Mouse (Mus musculus) lung, embryonic 14.5 days (tissue): ENCODE measurements around the gene Tmem104. TPM values are rescaled to one million over a fixed set of nuclear protein-coding genes. Genes with fewer than 3 reads are reported as not detected.

Experiments used
- ATAC-seq: fragments of 200-750 bp; cut with Nextera tagmentation; 2 replicates; pipeline ENCODE4 v1.8.0; 2017; ENCODE audit warnings: mild to moderate bottlenecking, moderate TSS enrichment, moderate library complexity; ENCODE audit not compliant: insufficient read depth
- DNase-seq: peaks from one replicate; pipeline ENCODE4 v3.0.0-alpha.2; 2015
- H3K27ac ChIP-seq: fragments of 300-500 bp; sonication (generic); 2 replicates; pipeline ENCODE4 v1.5.1; 2014; ENCODE audit warnings: low read depth, mild to moderate bottlenecking, moderate library complexity
- H3K27me3 ChIP-seq: fragments of 300-500 bp; sonication (generic); 2 replicates; pipeline ENCODE4 v1.6.1; 2014; ENCODE audit warnings: low read length, control low read depth; ENCODE audit not compliant: insufficient read depth
- H3K36me3 ChIP-seq: fragments of 300-500 bp; sonication (generic); 2 replicates; pipeline ENCODE4 v1.6.1; 2014; ENCODE audit warnings: control low read depth; ENCODE audit not compliant: insufficient read depth
- H3K4me1 ChIP-seq: fragments of 300-500 bp; sonication (generic); 2 replicates; pipeline ENCODE4 v1.6.1; 2014; ENCODE audit warnings: antibody characterized with exemption, control low read depth; ENCODE audit not compliant: insufficient read depth
- H3K4me2 ChIP-seq: fragments of 300-500 bp; sonication (generic); 2 replicates; pipeline ENCODE4 v1.6.1; 2014; ENCODE audit warnings: mild to moderate bottlenecking
- H3K4me3 ChIP-seq: fragments of 300-500 bp; sonication (generic); 2 replicates; pipeline ENCODE4 v1.5.1; 2014; ENCODE audit warnings: low read depth, low read length
- H3K9ac ChIP-seq: fragments of 300-500 bp; sonication (generic); 2 replicates; pipeline ENCODE4 v1.6.1; 2014
- H3K9me3 ChIP-seq: fragments of 300-500 bp; sonication (generic); 2 replicates; pipeline ENCODE4 v1.6.1; 2016; ENCODE audit warnings: low read depth, low read length, control low read depth
- CTCF ChIP-seq: IDR thresholded peaks from 2 replicates; pipeline ENCODE4 v1.5.1; 2016; ENCODE audit warnings: antibody characterized with exemption, low read depth
- WGBS: fragments of 180-500 bp; shearing (Covaris S2); extraction: QIAGEN DNeasy Blood & Tissue Kit; methylation state at CpG from one replicate; pipeline ENCODE4 v1.1.7; 2014; 5-methylcytosine and 5-hydroxymethylcytosine counted together
- polyA plus RNA-seq: library from polyadenylated mRNA; unstranded; fragments of >200 nt; fragmentation: Nextera tagmentation; extraction: Ambion mirVana; gene quantifications from 2 replicates; pipeline ENCODE4 v1.2.1, GENCODE M21; 2014

Tmem104 gene
- polyA plus RNA-seq, 1 experiment from 2014 or later, result 14.3 TPM

DNA sequence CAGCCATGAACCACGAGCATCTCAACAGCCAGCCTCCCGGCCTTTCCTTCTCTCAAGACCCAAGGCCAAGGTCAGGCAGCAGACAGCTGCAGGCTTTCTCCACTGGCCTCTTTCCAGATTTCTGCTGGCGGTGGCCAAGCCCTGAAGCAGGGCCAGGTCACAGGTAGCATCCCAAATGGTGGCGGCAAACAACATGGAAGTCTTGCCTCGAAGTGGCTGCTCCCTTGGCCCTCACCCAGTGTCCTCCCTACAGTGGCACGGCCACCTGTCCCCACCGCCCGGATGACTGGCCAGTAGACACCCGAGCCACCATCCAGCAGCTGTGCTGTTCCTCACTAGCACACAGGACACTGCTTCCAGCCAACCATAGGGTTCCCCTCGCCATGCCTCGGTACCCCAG, 54.1 kb downstream of the Tmem104 start:
- no peak for DNase-seq
- 82% methylated on average over 11 of the region's 11 CpGs for WGBS
- ATAC-seq, result no peak
- H3K9ac ChIP-seq, result no peak overlapping the region
- no peak overlapping the region for H3K4me3 ChIP-seq
- H3K4me1 ChIP-seq, result no peaks in the 10 kb centered on the region
- no peak for TF ChIP-seq CTCF
- H3K27me3 ChIP-seq, result peaks cover 4% of the 10 kb centered on the region; the same call in 1 of the 2 replicates
- no peak overlapping the region for H3K4me2 ChIP-seq
- no peak overlapping the region for H3K27ac ChIP-seq
- H3K36me3 ChIP-seq, result 0 out of 2 replicates have a peak, but pooled peaks cover 2% of the 10 kb centered on the region
- H3K9me3 ChIP-seq, result no peaks in the 10 kb centered on the region

- Histone ChIP-seq H3K4me2 (no peak overlapping the region), H3K36me3 (0 out of 2 replicates have a peak, but pooled peaks cover 2% of the 10 kb centered on the region), H3K4me3 (no peak overlapping the region), H3K27me3 (peaks cover 18% of the 10 kb centered on the region), H3K9ac (no peak overlapping the region), H3K27ac (no peak overlapping the region), H3K9me3 (no peaks in the 10 kb centered on the region), H3K4me1 (no peaks in the 10 kb centered on the region)
- no peak for DNase-seq
- TF ChIP-seq CTCF, result no peak
- ATAC-seq, result no peak
- WGBS, result 56% methylated on average over 3 of the region's 3 CpGs
These were observed 55.5 kb downstream of the Tmem104 start for GRCm38 (mm10) chr11:115242746-115243145.

DNA sequence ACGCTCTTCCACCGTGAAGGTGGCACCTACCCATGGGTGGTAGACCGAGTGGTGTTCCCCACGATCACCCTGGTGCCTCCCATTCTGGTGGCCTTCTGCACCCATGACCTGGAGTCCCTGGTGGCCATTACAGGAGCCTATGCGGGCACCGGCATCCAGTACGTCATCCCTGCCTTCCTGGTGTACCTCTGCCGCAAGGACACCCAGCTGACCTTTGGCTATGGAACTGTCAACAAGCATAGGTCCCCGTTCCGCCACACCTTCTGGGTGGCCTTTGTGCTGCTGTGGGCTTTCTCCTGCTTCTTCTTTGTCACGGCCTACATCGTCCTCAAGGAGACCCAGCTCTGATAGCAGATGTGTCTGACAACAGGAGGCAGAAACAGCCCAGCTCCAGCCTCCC, 56.5 kb downstream of the Tmem104 start:
- H3K9ac ChIP-seq, result no peak overlapping the region
- no peaks in the 10 kb centered on the region for H3K4me1 ChIP-seq
- no peaks in the 10 kb centered on the region for H3K9me3 ChIP-seq
- ATAC-seq (no peak), DNase-seq (no peak)
- peaks cover 28% of the 10 kb centered on the region for H3K27me3 ChIP-seq
- 75% methylated on average over 12 of the region's 12 CpGs for WGBS
- H3K4me2 ChIP-seq, result no peak overlapping the region
- no peak overlapping the region for H3K27ac ChIP-seq
- 0 out of 2 replicates have a peak, but pooled peaks cover 2% of the 10 kb centered on the region for H3K36me3 ChIP-seq
- H3K4me3 ChIP-seq, result no peak overlapping the region
- no peak for TF ChIP-seq CTCF

DNA sequence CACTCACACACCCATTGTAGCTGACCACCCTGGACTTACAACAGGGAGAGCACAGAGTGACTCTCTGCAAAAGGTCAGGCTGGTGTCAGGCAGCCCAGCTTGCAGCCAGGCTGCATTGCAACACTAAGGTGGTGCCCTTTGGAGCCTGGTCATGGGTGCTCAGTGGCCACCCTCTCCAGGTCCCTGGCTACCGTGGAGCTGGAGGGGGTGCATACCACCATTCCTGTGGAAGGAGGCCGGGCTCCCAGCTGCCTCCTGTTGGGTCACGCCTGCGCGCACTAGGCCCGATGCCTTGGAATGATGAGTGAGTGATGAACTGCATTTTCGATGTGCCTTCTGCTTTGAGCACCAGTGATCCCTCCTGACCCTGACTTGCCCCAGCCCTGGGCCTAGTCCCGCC, 57.6 kb downstream of the Tmem104 start:
- no peaks in the 10 kb centered on the region for H3K4me1 ChIP-seq
- no peak for ATAC-seq
- 63% methylated on average over 8 of the region's 8 CpGs for WGBS
- H3K9me3 ChIP-seq, result no peaks in the 10 kb centered on the region
- no peak for TF ChIP-seq CTCF
- no peak overlapping the region for H3K4me2 ChIP-seq
- H3K27me3 ChIP-seq, result peaks cover 38% of the 10 kb centered on the region
- H3K4me3 ChIP-seq, result no peak overlapping the region
- H3K27ac ChIP-seq, result no peak overlapping the region
- H3K36me3 ChIP-seq, result 0 out of 2 replicates have a peak, but pooled peaks cover 2% of the 10 kb centered on the region
- H3K9ac ChIP-seq, result no peak overlapping the region
- DNase-seq, result no peak

- Histone ChIP-seq H3K27ac (no peak overlapping the region), H3K36me3 (0 out of 2 replicates have a peak, but pooled peaks cover 2% of the 10 kb centered on the region), H3K4me1 (no peaks in the 10 kb centered on the region), H3K9ac (no peak overlapping the region), H3K4me2 (no peak overlapping the region), H3K9me3 (no peaks in the 10 kb centered on the region), H3K4me3 (no peak overlapping the region), H3K27me3 (peaks cover 53% of the 10 kb centered on the region)
- ATAC-seq, result no peak
- 56% methylated on average over 8 of the region's 8 CpGs for whole genome bisulfite sequencing
- TF ChIP-seq CTCF, result no peak
- DNase-seq, result no peak
These were observed 59.1 kb downstream of the Tmem104 start for GRCm38 (mm10) chr11:115246386-115246785.

DNA sequence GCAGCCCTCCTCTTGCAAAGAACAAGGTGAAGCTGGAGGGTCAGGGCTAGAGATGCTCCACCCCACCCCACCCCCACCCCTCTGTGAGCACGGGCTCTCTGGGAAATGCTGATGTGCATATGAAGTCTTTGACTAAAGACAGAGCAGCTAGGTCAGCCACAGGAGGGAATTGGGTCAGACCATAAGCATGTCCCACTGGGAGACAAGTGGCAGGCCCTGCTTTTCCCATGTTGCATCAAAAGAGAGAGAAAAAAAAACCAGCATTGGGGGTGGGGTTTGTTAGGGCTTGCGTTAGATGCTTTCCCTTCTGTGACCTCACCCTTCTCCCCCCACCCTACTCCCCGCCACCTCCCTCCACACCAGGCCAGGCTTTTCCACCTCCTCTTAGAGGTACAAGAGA, 60.0 kb downstream of the Tmem104 start:
- Histone ChIP-seq H3K4me1 (no peaks in the 10 kb centered on the region), H3K4me3 (no peak overlapping the region), H3K27me3 (peaks cover 61% of the 10 kb centered on the region), H3K9ac (no peak overlapping the region), H3K9me3 (no peaks in the 10 kb centered on the region), H3K27ac (no peak overlapping the region), H3K36me3 (0 out of 2 replicates have a peak, but pooled peaks cover 2% of the 10 kb centered on the region), H3K4me2 (no peak overlapping the region)
- TF ChIP-seq CTCF, result no peak
- no peak for DNase-seq
- WGBS, result 19% methylated on average over 3 of the region's 3 CpGs
- no peak for ATAC-seq

- Histone ChIP-seq H3K27ac (no peak overlapping the region), H3K4me1 (no peaks in the 10 kb centered on the region), H3K9me3 (no peaks in the 10 kb centered on the region), H3K36me3 (0 out of 2 replicates have a peak, but pooled peaks cover 2% of the 10 kb centered on the region), H3K4me3 (no peak overlapping the region), H3K4me2 (no peak overlapping the region), H3K9ac (no peak overlapping the region), H3K27me3 (peaks cover 67% of the 10 kb centered on the region)
- ATAC-seq (no peak), DNase-seq (no peak)
- 52% methylated on average over 6 of the region's 6 CpGs for WGBS
- TF ChIP-seq CTCF, result no peak
These were observed 60.7 kb downstream of the Tmem104 start for GRCm38 (mm10) chr11:115247945-115248344.
